Mouse (Mus musculus): ENCODE measurements around the gene Stk11.

Gene Stk11

GRCm38 (mm10) chr10:80094684-80095083, 20.9 kb upstream of the Stk11 start:
- peak in 1 of 2 experiments; percentile 60 for DNase-seq (ENCODE audit: inconsistent age in 2 of 2, low spot score in 1 of 2)

DNA sequence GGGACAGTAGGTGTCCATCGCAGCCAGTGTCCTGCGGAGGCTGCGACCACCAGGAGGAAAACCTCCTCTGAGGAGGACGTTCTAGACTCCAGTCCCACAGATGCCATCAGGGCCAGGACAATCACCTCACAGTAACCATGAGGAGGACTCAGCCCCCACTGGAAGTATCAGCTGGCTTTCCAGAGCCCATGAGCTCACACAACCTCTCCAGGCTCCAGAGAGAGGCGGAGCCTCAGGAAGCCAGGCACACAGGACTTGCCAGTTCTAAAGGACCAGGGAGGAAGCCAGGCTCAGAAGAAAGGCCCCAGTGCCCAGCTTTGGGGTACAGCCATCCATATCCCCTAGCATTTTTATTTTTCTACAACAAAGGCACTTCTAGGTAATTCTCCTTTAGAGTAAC, 20.1 kb upstream of the Stk11 start:
- DNase-seq (ENCODE audit: inconsistent age in 2 of 2, low spot score in 1 of 2), result peak; percentile 61 to 73

- DNase-seq (ENCODE audit: inconsistent age in 2 of 2, low spot score in 1 of 2), result peak in 1 of 2 experiments; percentile 53
These were observed 18.3 kb upstream of the Stk11 start for GRCm38 (mm10) chr10:80097275-80097674.

- peak; percentile 34 to 78 for DNase-seq (ENCODE audit: inconsistent age in 2 of 2, low spot score in 1 of 2)
These were observed 17.0 kb upstream of the Stk11 start for GRCm38 (mm10) chr10:80098630-80099029.

DNA sequence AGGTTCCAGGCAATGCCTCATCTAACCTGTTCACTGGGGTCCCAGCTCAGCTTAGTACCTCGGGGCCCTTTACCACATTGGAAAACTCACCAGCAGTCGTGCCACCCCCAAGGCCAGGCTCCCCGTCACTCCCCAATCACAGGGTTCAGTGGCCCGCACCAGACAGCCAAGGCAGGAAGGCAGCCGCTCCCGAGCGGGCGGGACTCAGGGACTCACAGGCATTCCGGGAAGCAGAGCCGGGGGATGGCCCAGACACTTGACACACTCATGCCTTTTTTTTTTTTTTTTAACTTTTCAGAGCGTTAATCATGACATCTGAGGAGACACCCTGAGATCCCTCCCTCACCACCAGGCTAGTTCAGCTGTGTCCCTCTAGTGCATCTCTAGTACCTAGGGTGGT, 14.6 kb upstream of the Stk11 start:
- peak; percentile 79 to 88 for DNase-seq (ENCODE audit: inconsistent age in 2 of 2, low spot score in 1 of 2)

- DNase-seq (ENCODE audit: inconsistent age in 2 of 2, low spot score in 1 of 2), result peak; percentile 90 to 94
These were observed 13.2 kb upstream of the Stk11 start for GRCm38 (mm10) chr10:80102216-80102915.

DNA sequence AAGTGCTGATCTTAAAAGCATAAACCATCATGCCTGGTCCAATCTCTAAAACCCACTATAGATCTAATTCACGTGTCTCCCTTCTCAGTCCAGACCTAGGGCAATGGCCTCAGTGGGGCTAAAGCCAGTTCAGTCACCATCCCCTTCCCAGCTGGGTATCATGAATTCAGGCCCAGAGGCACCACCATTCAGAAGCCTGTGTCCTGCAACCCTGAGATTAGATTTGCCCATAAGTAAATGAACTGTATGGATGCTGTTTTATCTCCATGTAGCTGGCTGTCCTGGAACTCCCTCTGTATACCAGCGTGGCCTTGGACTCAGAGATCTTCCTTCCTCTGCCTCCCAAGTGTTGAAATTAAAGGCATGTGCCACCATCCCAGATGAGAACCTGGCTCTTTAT, 12.6 kb upstream of the Stk11 start:
- no peak for DNase-seq (ENCODE audit: inconsistent age in 2 of 2, low spot score in 1 of 2)

DNA sequence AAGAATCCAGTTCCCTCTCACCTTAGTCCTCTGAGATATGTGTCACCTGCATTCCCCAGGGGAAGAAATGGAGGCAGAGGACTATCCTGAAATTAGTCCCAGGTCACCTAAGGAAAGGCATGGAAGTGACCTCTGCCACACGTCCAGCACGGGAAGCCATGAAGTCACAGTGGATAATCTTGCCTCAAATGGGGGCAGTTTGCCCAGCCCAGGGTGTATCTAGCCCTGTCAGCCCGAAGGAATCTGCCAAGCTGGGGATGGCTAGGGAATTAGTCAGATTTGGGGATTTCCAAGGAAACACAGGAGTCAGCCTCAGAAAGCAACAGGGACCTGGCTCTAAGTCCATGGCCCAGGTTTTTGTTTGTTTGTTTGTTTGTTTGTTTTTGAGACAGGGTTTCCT, 11.4 kb upstream of the Stk11 start:
- DNase-seq (ENCODE audit: inconsistent age in 2 of 2, low spot score in 1 of 2), result peak; percentile 65 to 73

DNA sequence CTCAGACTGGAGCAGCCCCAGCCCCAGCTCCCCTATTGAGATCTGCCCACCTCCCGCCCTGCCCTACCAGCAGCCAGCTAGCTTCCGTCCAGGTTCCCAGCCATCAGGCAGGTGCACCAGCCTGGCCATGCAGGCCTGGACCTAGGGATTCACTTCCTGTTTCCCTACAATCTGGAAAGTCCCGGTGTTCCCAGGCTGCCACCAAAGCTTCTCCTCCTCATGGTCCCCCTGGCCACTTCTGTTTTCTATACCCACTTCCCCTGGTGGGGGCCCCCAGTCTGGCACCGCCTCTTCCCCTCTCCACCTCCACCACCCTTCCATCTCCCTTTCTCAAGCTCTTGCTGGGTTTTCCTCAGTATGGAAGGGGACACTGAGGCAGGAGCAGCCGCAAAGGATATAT, 10.1 kb upstream of the Stk11 start, which contains the start of gene Sbno2:
Gene Sbno2, minus strand, starts transcription at position 112 of the 400 bp plus-strand sequence.
- DNase-seq (ENCODE audit: inconsistent age in 2 of 2, low spot score in 1 of 2), result no peak

GRCm38 (mm10) chr10:80105926-80106325, 9.7 kb upstream of the Stk11 start:
- no peak for DNase-seq (ENCODE audit: inconsistent age in 2 of 2, low spot score in 1 of 2)

DNA sequence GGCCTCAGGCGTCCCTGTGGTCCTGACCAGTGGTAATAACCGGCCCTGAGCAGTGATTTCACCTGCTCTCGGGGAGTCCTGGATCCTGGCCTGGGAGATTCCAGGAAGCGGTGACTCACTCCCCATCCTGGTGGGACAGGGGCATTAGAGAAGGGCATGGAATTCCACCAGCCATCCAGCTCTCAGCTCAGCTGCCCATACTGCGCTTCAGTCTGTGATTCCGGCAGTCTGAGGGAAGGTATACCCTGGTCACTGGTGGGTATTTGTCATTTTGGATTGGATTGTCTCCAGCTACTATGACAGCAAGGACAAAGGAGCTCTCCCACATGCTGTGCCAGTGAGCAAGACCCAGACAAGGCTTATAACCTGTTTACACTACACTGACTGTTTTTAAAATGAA, 7.9 kb upstream of the Stk11 start:
- DNase-seq (ENCODE audit: inconsistent age in 2 of 2, low spot score in 1 of 2), result peak; percentile 73 to 91

DNA sequence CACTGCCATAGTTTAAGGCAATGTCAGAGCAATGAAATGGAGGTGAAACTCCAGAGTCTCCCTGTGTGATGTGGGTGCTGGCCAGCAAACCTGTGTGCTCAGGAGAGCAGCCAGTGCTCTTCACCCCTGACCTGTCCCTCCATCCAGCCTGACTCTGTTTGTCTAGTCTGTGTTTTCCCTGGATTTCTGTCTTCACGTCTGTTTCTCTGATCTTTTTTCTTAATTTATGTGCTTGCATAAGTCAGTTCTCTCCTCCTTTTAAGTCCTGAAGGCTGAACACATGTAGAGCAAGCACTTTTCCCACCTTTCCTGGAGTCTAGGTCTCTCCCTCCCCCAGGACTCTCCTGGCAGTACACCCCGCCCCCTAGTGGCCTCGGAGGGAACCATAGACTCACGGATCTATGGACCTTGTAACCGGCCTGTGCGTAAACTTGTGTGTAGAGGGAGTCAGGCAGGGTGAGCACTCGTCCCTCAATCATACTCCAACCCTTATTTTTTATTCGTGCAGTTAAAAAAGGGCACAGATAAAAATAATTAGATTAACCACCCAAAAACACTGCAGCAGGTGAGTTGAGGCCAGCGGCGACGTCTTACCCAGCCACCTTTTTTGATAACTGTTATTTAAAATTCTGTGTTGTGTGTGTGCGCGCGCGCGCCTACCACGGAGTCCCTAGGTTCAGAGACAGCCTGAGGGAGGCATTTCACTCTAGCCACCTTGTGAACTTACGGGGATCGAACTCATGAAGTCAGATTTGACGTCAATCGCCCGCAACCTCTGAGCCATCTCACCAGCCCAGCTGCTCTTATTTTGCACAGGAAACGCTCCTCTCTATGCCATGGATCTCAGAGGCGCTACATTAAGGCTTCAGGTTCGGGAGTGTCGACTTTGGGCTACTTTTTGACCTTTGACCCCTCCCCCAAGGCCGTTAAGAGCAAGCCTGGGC, 990 bp upstream of the Stk11 start:
- DNase-seq (ENCODE audit: inconsistent age in 2 of 2, low spot score in 1 of 2), result peak; percentile 93 to 98

DNA sequence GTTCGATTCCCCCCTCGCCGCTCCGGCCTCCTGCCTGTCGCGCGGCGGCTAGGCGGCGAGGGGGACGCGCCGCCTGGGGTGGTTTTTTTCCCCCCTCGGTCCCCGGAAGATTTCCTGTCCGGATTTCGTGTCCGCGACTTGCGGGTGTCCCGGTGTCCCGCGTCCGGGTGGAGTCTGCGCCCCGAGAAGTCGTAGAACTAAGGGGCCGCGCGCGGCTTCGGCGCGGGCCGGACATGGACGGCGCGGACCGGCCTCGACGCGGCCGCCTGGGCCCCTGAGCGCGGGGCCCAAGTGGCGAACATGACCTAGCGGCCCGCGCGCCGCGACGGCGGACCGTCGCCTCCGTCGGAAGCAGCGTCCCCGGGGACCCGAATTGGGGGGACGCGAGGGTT, 337 bp downstream of the Stk11 start:
- no peak for DNase-seq (ENCODE audit: inconsistent age in 2 of 2, low spot score in 1 of 2)

DNA sequence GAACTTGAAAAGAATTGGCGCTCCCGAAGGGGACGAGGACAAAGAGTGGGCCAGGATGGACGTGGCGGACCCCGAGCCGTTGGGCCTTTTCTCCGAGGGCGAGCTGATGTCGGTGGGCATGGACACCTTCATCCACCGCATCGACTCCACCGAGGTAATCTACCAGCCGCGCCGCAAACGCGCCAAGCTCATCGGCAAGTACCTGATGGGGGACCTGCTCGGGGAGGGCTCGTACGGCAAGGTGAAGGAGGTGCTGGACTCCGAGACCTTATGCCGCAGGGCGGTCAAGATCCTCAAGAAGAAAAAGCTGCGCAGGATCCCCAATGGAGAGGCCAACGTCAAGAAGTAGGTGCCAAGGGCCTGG, 942 bp downstream of the Stk11 start:
- DNase-seq (ENCODE audit: inconsistent age in 2 of 2, low spot score in 1 of 2), result peak in 1 of 2 experiments; percentile 73

DNA sequence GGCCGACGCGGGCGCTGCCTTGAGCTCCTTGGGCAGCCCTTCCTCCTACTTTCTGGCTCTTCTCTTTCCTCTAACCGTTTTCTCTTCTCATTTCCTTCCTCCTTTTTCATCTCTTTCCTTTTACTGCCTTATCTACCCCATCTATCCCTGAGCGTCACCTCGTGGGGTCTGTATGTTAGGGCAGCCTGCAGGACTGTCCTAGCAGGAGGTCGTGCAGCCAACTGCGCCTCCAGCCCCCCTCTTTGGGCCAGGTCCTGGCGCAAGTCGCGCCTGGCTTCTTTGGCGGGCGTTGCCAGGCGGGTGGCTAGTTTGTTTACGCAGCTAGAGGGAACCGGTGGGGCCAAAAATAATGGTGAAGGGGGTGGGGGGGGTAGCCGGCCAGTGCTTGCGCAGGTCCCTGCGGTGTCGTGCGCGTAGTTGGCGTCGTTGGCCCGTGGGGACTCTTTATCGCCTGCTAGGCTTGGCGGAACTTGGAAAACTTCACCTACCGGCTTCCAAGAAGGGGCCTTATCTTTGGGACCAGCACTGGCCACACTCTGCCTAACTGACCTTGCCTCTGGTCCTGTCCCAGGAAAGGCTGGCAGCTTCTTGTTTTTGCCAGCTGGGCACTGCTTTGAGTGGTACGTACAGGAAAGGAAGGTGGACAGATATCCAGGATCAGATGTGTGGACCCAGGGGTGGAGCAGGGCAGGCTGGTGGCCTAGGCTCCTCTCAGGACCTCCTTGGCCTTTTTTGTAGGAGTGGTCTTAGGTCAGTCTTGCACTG, 1.5 kb downstream of the Stk11 start:
- peak; percentile 59 to 81 for DNase-seq (ENCODE audit: inconsistent age in 2 of 2, low spot score in 1 of 2)

- no peak for DNase-seq (ENCODE audit: inconsistent age in 2 of 2, low spot score in 1 of 2)
These were observed 2.1 kb downstream of the Stk11 start for GRCm38 (mm10) chr10:80117736-80118135.

GRCm38 (mm10) chr10:80118552-80118951, 2.9 kb downstream of the Stk11 start:
- no peak for DNase-seq (ENCODE audit: inconsistent age in 2 of 2, low spot score in 1 of 2)

- peak in 1 of 2 experiments; percentile 65 for DNase-seq (ENCODE audit: inconsistent age in 2 of 2, low spot score in 1 of 2)
These were observed 4.5 kb downstream of the Stk11 start for GRCm38 (mm10) chr10:80120146-80120545.

DNA sequence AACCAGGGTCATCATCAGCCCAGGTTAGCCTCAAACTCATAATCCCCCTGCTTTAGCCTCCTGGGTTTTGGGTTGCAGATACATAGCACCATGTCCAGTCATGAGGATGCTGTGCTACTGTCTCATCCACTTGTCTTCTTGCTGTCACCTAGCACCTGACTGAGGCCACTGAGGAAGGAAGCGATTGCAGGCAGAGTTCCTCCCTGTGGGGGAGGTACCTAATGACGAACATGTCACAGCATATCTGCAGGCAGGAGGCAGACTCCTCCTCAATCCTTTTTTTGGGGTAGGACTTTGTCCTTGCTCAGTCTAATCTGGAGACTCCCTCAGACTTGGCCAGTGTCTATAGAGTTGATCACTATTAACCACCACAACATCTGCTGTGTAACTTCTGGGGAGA, 6.0 kb downstream of the Stk11 start:
- no peak for DNase-seq (ENCODE audit: inconsistent age in 2 of 2, low spot score in 1 of 2)

DNA sequence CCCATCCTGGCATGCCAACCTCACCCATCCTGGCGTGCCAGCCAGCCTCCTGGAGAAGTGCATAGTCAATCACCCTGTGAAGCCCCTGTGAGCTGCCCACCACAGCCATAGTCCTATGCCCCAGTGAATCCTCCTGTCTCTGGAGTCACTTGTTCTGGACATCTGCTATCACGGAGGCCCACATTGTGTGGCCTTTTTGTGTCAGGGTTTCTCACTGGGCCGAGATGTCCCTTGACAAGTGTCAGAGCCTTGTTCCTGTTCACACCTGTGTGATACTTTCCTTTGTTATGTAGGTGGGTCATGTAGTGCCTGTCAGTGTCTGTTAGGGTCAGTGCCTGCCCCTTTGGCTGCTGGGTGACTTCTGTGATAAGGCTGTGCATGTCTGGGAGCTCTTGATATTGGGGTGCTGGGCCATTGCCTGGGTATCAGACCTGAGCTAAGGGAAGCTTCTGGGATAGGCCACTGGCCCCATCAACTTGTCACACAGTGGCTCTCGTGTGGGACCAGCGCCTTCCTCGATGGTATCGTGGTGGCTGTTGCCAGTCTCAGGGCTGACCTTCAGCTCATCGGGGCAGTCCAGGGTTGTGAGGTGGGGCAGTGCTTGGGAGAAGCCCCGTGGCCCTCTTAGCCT, 8.4 kb downstream of the Stk11 start:
- no peak for DNase-seq (ENCODE audit: inconsistent age in 2 of 2, low spot score in 1 of 2)

DNA sequence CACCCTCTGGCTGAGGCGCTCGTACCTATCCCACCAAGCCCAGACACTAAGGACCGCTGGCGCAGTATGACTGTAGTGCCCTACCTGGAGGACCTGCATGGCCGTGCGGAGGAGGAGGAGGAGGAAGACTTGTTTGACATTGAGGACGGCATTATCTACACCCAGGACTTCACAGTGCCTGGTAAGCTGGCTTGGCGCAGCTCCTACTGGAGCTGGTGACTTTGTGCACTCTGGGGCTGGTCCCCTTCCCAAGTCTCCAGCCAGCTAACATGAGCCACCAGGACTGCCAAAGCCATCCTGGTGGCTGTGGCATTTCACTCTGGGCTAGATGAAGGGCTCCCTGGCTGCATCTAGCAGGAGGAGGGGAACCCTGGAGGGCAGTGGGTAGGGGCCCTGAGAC, 12.3 kb downstream of the Stk11 start:
- DNase-seq (ENCODE audit: inconsistent age in 2 of 2, low spot score in 1 of 2), result no peak
